Mouse (Mus musculus): ENCODE measurements around the gene Retreg2. TPM values are rescaled to one million over a fixed set of nuclear protein-coding genes. Genes with fewer than 3 reads are reported as not detected.

Gene Retreg2
- polyA plus RNA-seq, 1 experiment from 2014 or later = 139 TPM

GRCm38 (mm10) chr1:75138448-75138847 lies 4.1 kb upstream of the Retreg2 start:
- ATAC-seq = no peak
- H3K27ac ChIP-seq (ENCODE audit: low read depth, low read length) = no peak overlapping the region
- no peak overlapping the region for H3K4me2 ChIP-seq (ENCODE audit: low read length)
- no peak overlapping the region; the same call in 1 of the 2 replicates for H3K9ac ChIP-seq (ENCODE audit: low read depth, low read length)
- H3K4me3 ChIP-seq (ENCODE audit: low read length) = no peak overlapping the region
- no peaks in the 10 kb centered on the region for H3K27me3 ChIP-seq (replicated peaks; ENCODE audit: control insufficient read depth, insufficient read depth, low read length)
- H3K9me3 ChIP-seq (ENCODE audit: control insufficient read depth, low read length) = no peaks in the 10 kb centered on the region
- H3K4me1 ChIP-seq (ENCODE audit: control insufficient read depth, insufficient read depth, low read depth, low read length) = peaks cover 16% of the 10 kb centered on the region
- peaks cover 35% of the 10 kb centered on the region for H3K36me3 ChIP-seq (ENCODE audit: control insufficient read depth, insufficient read depth, low read length)
- WGBS = 93% methylated on average over 2 of the region's 2 CpGs

- Histone ChIP-seq H3K9ac (ENCODE audit: low read depth, low read length) (peak overlapping the region; percentile 98), H3K27ac (ENCODE audit: low read depth, low read length) (peak overlapping the region; percentile 99; the same call in 1 of the 2 replicates), H3K4me3 (ENCODE audit: low read length) (peak overlapping the region; percentile 95), H3K4me1 (ENCODE audit: control insufficient read depth, insufficient read depth, low read depth, low read length) (peaks cover 26% of the 10 kb centered on the region), H3K4me2 (ENCODE audit: low read length) (peak overlapping the region; percentile 92), H3K36me3 (ENCODE audit: control insufficient read depth, insufficient read depth, low read length) (peaks cover 36% of the 10 kb centered on the region), H3K27me3 (replicated peaks; ENCODE audit: control insufficient read depth, insufficient read depth, low read length) (no peaks in the 10 kb centered on the region), H3K9me3 (ENCODE audit: control insufficient read depth, low read length) (no peaks in the 10 kb centered on the region)
- WGBS = 54% methylated on average over 4 of the region's 4 CpGs
- no peak for ATAC-seq
These were observed 1.9 kb upstream of the Retreg2 start for GRCm38 (mm10) chr1:75140601-75141190.

DNA sequence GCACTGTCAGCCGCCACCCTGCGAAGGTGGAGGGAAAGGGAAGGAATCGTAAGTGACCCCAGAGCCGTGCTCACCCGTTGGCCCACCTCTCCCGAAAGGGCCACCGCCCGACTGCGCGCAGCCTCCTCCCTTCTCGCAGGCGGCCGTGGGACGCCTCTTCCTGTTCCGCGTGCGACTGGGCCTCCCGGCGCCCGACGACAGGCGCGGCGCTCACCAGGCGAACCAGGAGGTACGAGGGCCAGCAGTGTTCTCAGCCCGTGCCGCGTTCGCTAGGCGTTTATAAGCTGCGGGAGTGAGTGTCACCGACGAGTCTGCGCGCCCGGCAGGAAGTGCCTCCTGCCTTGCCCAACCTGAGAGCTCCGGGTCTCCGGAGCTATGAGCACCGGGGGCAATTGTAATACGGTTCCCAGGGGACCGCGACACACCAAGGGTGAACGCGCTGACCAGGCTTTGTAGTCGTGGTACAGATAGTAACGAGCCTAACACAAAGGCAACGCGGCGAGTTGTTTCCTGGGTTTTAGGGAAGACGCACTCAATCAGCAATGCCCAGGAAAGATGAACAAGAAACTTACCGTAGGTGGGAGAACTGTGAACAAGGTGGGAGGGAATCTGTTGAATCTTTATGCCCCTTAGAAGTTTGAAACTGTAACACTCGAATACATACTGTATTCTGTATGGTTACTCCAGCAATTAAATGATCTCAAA lies 940 bp upstream of the Retreg2 start:
- ATAC-seq = peak; percentile 16; the same call in 1 of the 2 replicates
- no peaks in the 10 kb centered on the region for H3K9me3 ChIP-seq (ENCODE audit: control insufficient read depth, low read length)
- H3K4me3 ChIP-seq (ENCODE audit: low read length) = peak overlapping the region; percentile 95
- H3K4me2 ChIP-seq (ENCODE audit: low read length) = peak overlapping the region; percentile 92
- H3K27ac ChIP-seq (ENCODE audit: low read depth, low read length) = peak overlapping the region; percentile 99
- H3K27me3 ChIP-seq (replicated peaks; ENCODE audit: control insufficient read depth, insufficient read depth, low read length) = no peaks in the 10 kb centered on the region
- peaks cover 26% of the 10 kb centered on the region for H3K4me1 ChIP-seq (ENCODE audit: control insufficient read depth, insufficient read depth, low read depth, low read length)
- H3K9ac ChIP-seq (ENCODE audit: low read depth, low read length) = peak overlapping the region; percentile 98
- WGBS = under 1% methylated on average over 52 of the region's 53 CpGs
- H3K36me3 ChIP-seq (ENCODE audit: control insufficient read depth, insufficient read depth, low read length) = peaks cover 36% of the 10 kb centered on the region

GRCm38 (mm10) chr1:75145589-75145988 lies 3.0 kb downstream of the Retreg2 start:
- no peak for ATAC-seq
- Histone ChIP-seq H3K9ac (ENCODE audit: low read depth, low read length) (no peak overlapping the region), H3K36me3 (ENCODE audit: control insufficient read depth, insufficient read depth, low read length) (peaks cover 38% of the 10 kb centered on the region), H3K4me1 (ENCODE audit: control insufficient read depth, insufficient read depth, low read depth, low read length) (peaks cover 17% of the 10 kb centered on the region), H3K27me3 (replicated peaks; ENCODE audit: control insufficient read depth, insufficient read depth, low read length) (no peaks in the 10 kb centered on the region), H3K4me2 (ENCODE audit: low read length) (no peak overlapping the region), H3K4me3 (ENCODE audit: low read length) (no peak overlapping the region), H3K9me3 (ENCODE audit: control insufficient read depth, low read length) (no peaks in the 10 kb centered on the region), H3K27ac (ENCODE audit: low read depth, low read length) (no peak overlapping the region)
- WGBS = 97% methylated on average over 3 of the region's 3 CpGs

GRCm38 (mm10) chr1:75147411-75148135 lies 5.0 kb downstream of the Retreg2 start:
- Histone ChIP-seq H3K36me3 (ENCODE audit: control insufficient read depth, insufficient read depth, low read length) (peaks cover 38% of the 10 kb centered on the region), H3K9me3 (ENCODE audit: control insufficient read depth, low read length) (no peaks in the 10 kb centered on the region), H3K27me3 (replicated peaks; ENCODE audit: control insufficient read depth, insufficient read depth, low read length) (no peaks in the 10 kb centered on the region), H3K27ac (ENCODE audit: low read depth, low read length) (no peak overlapping the region), H3K4me2 (ENCODE audit: low read length) (no peak overlapping the region), H3K4me1 (ENCODE audit: control insufficient read depth, insufficient read depth, low read depth, low read length) (peaks cover 10% of the 10 kb centered on the region), H3K9ac (ENCODE audit: low read depth, low read length) (no peak overlapping the region), H3K4me3 (ENCODE audit: low read length) (no peak overlapping the region)
- ATAC-seq = no peak
- WGBS = 87% methylated on average over 7 of the region's 7 CpGs

- 91% methylated on average over 4 of the region's 4 CpGs for WGBS
- no peak for ATAC-seq
- Histone ChIP-seq H3K36me3 (ENCODE audit: control insufficient read depth, insufficient read depth, low read length) (peaks cover 38% of the 10 kb centered on the region), H3K9me3 (ENCODE audit: control insufficient read depth, low read length) (no peaks in the 10 kb centered on the region), H3K4me1 (ENCODE audit: control insufficient read depth, insufficient read depth, low read depth, low read length) (peaks cover 8% of the 10 kb centered on the region), H3K4me2 (ENCODE audit: low read length) (no peak overlapping the region), H3K4me3 (ENCODE audit: low read length) (no peak overlapping the region), H3K27me3 (replicated peaks; ENCODE audit: control insufficient read depth, insufficient read depth, low read length) (no peaks in the 10 kb centered on the region), H3K9ac (ENCODE audit: low read depth, low read length) (no peak overlapping the region), H3K27ac (ENCODE audit: low read depth, low read length) (no peak overlapping the region)
These were observed 6.1 kb downstream of the Retreg2 start for GRCm38 (mm10) chr1:75148727-75149126.

- Histone ChIP-seq H3K27me3 (replicated peaks; ENCODE audit: control insufficient read depth, insufficient read depth, low read length) (no peaks in the 10 kb centered on the region), H3K4me2 (ENCODE audit: low read length) (no peak overlapping the region), H3K27ac (ENCODE audit: low read depth, low read length) (no peak overlapping the region), H3K36me3 (ENCODE audit: control insufficient read depth, insufficient read depth, low read length) (no peaks in the 10 kb centered on the region), H3K9ac (ENCODE audit: low read depth, low read length) (no peak overlapping the region), H3K4me1 (ENCODE audit: control insufficient read depth, insufficient read depth, low read depth, low read length) (no peaks in the 10 kb centered on the region), H3K4me3 (ENCODE audit: low read length) (no peak overlapping the region), H3K9me3 (ENCODE audit: control insufficient read depth, low read length) (no peaks in the 10 kb centered on the region)
- ATAC-seq = no peak
- WGBS = 78% methylated on average over 3 of the region's 3 CpGs
These were observed 13.3 kb downstream of the Retreg2 start for GRCm38 (mm10) chr1:75155837-75156236.

DNA sequence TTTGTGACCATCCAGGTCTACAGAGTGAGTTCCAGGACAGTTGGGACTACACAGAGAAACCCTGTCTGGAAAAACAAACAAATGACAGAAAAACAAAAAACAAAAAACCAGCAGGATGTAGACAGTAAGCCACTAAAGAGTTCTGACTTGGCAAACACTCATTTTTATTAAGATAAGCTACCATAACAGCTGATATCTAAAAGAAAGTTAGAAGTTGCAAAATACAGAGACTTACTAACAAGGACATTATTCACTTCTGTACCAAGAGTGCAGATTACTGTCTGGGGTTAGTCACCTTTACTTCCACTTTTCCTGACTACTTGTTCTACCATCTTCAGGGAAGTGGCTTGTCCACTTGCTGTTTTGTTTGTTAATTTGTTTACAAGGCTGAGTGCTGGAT lies 16.4 kb downstream of the Retreg2 start:
- Histone ChIP-seq H3K9me3 (ENCODE audit: control insufficient read depth, low read length) (no peaks in the 10 kb centered on the region), H3K27ac (ENCODE audit: low read depth, low read length) (no peak overlapping the region), H3K4me3 (ENCODE audit: low read length) (no peak overlapping the region), H3K9ac (ENCODE audit: low read depth, low read length) (no peak overlapping the region), H3K4me2 (ENCODE audit: low read length) (no peak overlapping the region), H3K36me3 (ENCODE audit: control insufficient read depth, insufficient read depth, low read length) (no peaks in the 10 kb centered on the region), H3K27me3 (replicated peaks; ENCODE audit: control insufficient read depth, insufficient read depth, low read length) (no peaks in the 10 kb centered on the region), H3K4me1 (ENCODE audit: control insufficient read depth, insufficient read depth, low read depth, low read length) (no peaks in the 10 kb centered on the region)
- ATAC-seq = no peak

DNA sequence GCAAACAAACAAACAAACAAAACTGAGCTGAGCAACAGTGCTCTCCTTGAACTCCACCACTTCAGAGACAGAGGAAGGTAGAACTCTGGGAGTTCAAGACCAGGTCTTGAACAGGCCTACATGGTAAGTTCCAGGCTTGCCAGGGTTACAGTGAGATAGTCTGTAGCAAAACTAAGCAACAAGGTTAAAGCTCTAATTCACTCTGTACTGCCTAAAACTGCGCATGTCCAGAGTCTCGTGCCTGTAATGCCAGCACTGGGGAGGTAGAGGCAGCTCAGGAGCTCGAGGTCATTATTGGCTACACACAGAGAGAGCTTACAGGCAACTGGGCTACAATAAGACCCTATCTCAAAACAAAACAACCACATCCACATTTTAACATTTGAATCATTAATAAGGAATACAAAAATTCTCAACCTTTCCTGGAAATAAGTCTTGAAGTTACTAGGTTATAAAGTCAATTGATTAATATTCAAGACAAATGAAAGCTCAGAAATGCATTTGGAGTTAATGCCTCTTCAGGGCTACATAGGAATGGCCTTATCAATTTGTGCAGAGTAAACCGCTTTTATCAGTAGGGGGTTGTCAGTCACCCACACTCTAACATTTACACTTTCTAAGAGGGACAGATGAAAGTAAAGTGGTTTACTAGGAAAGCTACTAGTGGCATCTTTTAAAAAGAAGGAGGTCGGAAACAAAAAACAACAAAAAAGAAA lies 17.1 kb downstream of the Retreg2 start:
- H3K27me3 ChIP-seq (replicated peaks; ENCODE audit: control insufficient read depth, insufficient read depth, low read length) = no peaks in the 10 kb centered on the region
- no peaks in the 10 kb centered on the region for H3K4me1 ChIP-seq (ENCODE audit: control insufficient read depth, insufficient read depth, low read depth, low read length)
- H3K4me2 ChIP-seq (ENCODE audit: low read length) = no peak overlapping the region
- 74% methylated on average over 5 of the region's 5 CpGs for WGBS
- ATAC-seq = no peak
- H3K27ac ChIP-seq (ENCODE audit: low read depth, low read length) = no peak overlapping the region
- no peaks in the 10 kb centered on the region for H3K36me3 ChIP-seq (ENCODE audit: control insufficient read depth, insufficient read depth, low read length)
- H3K4me3 ChIP-seq (ENCODE audit: low read length) = no peak overlapping the region
- H3K9me3 ChIP-seq (ENCODE audit: control insufficient read depth, low read length) = no peaks in the 10 kb centered on the region
- no peak overlapping the region for H3K9ac ChIP-seq (ENCODE audit: low read depth, low read length)

Data from hindbrain, embryonic 16.5 days (tissue).